Mouse (Mus musculus): ENCODE results near the gene Glyatl3.

The Glyatl3 gene

GRCm38 (mm10) chr17:40868952-40869747 is 45.0 kb downstream of the Glyatl3 start:
- no peak for DNase-seq (ENCODE audit: low read depth, low spot score)

- DNase-seq (ENCODE audit: low read depth, low spot score) = no peak
These were observed 59.1 kb downstream of the Glyatl3 start for GRCm38 (mm10) chr17:40855065-40855464.

All from telencephalon, adult 2 months (tissue).